Mouse (Mus musculus) midbrain, postnatal 0 days (tissue): ENCODE measurements at regions not wholly inside any gene's neighbourhood (a gene's known extent, or its start where the extent isn't known, plus 50 kb on each side); places are given as distances from the start of the nearest gene placed in this dataset.

Experiments
- ATAC-seq: fragments of 200-750 bp; cut with Nextera tagmentation; 2 replicates; pipeline ENCODE4 v1.8.0; 2017; ENCODE audit warnings: moderate number of reproducible peaks, mild to moderate bottlenecking, moderate TSS enrichment, moderate library complexity; ENCODE audit not compliant: low FRiP score
- DNase-seq: peaks from one replicate; pipeline ENCODE4 v3.0.0-alpha.2; 2015; ENCODE audit warnings: low spot score
- H3K27ac ChIP-seq: fragments of 300-500 bp; sonication (generic); 2 replicates; pipeline ENCODE4 v1.5.1; 2014; ENCODE audit warnings: low read depth, mild to moderate bottlenecking, low read length, mixed read lengths
- H3K27me3 ChIP-seq: fragments of 300-500 bp; sonication (generic); 2 replicates; pipeline ENCODE4 v1.6.1; 2014; ENCODE audit warnings: low read length, control low read depth, mixed read lengths; ENCODE audit not compliant: insufficient read depth
- H3K36me3 ChIP-seq: fragments of 300-500 bp; sonication (generic); 2 replicates; pipeline ENCODE4 v1.6.1; 2014; ENCODE audit warnings: low read length, control low read depth, mixed read lengths; ENCODE audit not compliant: insufficient read depth
- H3K4me1 ChIP-seq: fragments of 300-500 bp; sonication (generic); 2 replicates; pipeline ENCODE4 v1.6.1; 2014; ENCODE audit warnings: mild to moderate bottlenecking, control low read depth, antibody characterized with exemption, low read length, mixed read lengths; ENCODE audit not compliant: insufficient read depth
- H3K4me2 ChIP-seq: fragments of 300-500 bp; sonication (generic); 2 replicates; pipeline ENCODE4 v1.6.1; 2014; ENCODE audit warnings: low read depth, mild to moderate bottlenecking, low read length, mixed read lengths; ENCODE audit not compliant: poor library complexity, severe bottlenecking
- H3K4me3 ChIP-seq: fragments of 300-500 bp; sonication (generic); 2 replicates; pipeline ENCODE4 v1.5.1; 2014; ENCODE audit warnings: low read depth, mild to moderate bottlenecking, low read length, moderate library complexity
- H3K9ac ChIP-seq: fragments of 300-500 bp; sonication (generic); replicated peaks from 2 replicates; pipeline ENCODE4 v1.6.1; 2014; ENCODE audit warnings: mild to moderate bottlenecking, low read length, moderate library complexity, mixed read lengths; ENCODE audit not compliant: poor library complexity, severe bottlenecking
- H3K9me3 ChIP-seq: fragments of 300-500 bp; sonication (generic); 2 replicates; pipeline ENCODE4 v1.6.1; 2016; ENCODE audit warnings: low read length, control low read depth
- CTCF ChIP-seq: IDR thresholded peaks from 2 replicates; pipeline ENCODE4 v1.5.1; 2016; ENCODE audit warnings: antibody characterized with exemption, mild to moderate bottlenecking
- whole genome bisulfite sequencing: fragments of 180-500 bp; shearing (Covaris S2); extraction: QIAGEN DNeasy Blood & Tissue Kit; methylation state at CpG from one replicate; pipeline ENCODE4 v1.1.7; 2014; 5-methylcytosine and 5-hydroxymethylcytosine counted together

DNA sequence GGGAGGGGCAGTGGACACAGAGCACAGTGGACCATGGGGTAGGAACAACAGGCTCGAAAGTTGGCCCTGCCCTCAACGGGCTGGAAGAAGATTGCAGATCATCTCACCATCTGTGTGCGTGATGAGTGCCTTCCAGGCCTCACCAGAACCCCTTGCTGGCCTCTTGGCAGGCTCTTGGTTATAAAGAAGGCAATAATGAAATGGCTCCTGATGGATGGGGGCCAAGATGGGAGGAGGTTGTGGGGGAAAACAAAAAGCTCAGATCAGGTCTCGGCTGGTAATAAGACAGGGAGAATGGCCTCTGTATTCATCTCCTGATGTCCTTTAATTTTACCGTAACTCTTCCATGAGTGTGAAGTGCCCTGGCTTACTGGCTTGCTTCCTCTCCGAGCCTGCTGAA, 189.1 kb downstream of the Dyrk2 start:
- no peak overlapping the region for H3K9ac ChIP-seq
- no peak overlapping the region for H3K4me2 ChIP-seq
- no peak for TF ChIP-seq CTCF
- no peaks in the 10 kb centered on the region for H3K9me3 ChIP-seq
- ATAC-seq (no peak; the same call in 1 of the 2 replicates), DNase-seq (no peak)
- no peaks in the 10 kb centered on the region for H3K27me3 ChIP-seq
- H3K4me3 ChIP-seq: no peak overlapping the region
- no peaks in the 10 kb centered on the region for H3K36me3 ChIP-seq
- no peak overlapping the region for H3K27ac ChIP-seq
- WGBS: 84% methylated on average over 6 of the region's 6 CpGs
- H3K4me1 ChIP-seq: no peaks in the 10 kb centered on the region

DNA sequence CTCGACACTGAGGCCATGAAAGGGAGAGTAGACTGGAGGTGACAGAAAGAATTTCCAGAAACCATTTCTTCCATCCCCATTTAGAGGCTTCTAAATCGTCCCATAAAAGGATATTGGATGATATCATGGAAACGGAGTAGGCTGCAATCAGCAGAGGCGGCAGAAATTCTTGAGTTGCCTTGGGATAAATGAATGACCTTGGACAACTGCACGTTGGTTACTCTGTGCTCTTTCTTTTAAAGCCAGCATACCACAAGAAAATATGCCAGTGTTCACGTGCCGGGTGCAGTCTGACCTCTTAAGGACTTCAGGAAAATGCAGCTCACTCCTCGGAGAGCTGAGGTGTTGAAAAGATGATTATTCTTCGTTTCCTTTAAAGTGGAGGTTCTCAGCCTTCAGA, 186.7 kb downstream of the Dyrk2 start:
- Histone ChIP-seq H3K36me3 (no peaks in the 10 kb centered on the region), H3K27ac (no peak overlapping the region), H3K9ac (no peak overlapping the region), H3K4me2 (no peak overlapping the region), H3K27me3 (no peaks in the 10 kb centered on the region), H3K4me1 (no peaks in the 10 kb centered on the region), H3K4me3 (no peak overlapping the region), H3K9me3 (no peaks in the 10 kb centered on the region)
- ATAC-seq: no peak
- DNase-seq: no peak
- no peak for TF ChIP-seq CTCF
- WGBS: 83% methylated on average over 9 of the region's 9 CpGs

DNA sequence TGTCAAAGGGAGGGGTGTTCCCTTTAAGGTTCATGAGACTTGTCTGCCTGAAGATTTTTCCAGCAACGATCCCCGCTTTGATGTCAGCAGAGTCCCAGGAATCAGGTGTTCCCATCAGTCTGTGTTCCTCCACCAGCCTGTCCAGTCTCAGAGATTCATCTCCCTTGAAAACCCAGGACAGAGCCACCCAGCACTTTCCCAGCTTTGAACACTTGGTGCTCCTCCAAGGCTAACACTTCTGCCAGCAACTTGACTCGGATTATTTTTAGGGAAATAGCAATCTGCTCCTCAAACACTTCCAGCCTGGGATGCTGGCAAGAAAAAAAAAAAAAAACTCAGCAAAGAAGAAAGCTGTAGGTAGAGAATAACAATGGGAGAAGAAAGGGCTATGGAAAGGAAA, 170.7 kb downstream of the Dyrk2 start:
- Histone ChIP-seq H3K4me2 (no peak overlapping the region), H3K36me3 (no peaks in the 10 kb centered on the region), H3K9me3 (no peaks in the 10 kb centered on the region), H3K9ac (no peak overlapping the region), H3K27me3 (no peaks in the 10 kb centered on the region), H3K4me3 (no peak overlapping the region), H3K4me1 (no peaks in the 10 kb centered on the region), H3K27ac (no peak overlapping the region)
- DNase-seq (no peak), ATAC-seq (no peak)
- WGBS: 80% methylated on average over 3 of the region's 3 CpGs
- TF ChIP-seq CTCF: no peak

DNA sequence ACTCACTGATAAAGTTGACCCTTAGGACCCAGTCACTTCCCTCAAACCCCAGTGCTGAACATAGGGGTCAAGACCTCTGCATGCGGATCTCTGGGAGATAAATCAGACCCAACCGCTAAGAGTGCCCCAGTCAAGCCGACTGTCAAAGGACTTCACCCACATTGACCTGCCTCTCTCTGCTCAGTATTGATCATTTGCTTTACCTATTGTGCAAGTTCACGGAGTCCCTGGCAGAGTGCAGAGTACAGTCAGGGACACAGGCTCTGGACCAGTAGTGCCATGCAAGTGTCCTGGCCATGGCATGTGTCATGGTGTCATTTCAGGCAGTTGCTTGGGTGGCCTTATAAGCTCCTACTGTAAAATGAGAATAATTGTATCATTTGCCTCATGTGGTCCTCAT, 169.9 kb downstream of the Dyrk2 start:
- Histone ChIP-seq H3K4me2 (no peak overlapping the region), H3K9me3 (no peaks in the 10 kb centered on the region), H3K4me3 (no peak overlapping the region), H3K27me3 (no peaks in the 10 kb centered on the region), H3K4me1 (no peaks in the 10 kb centered on the region), H3K27ac (no peak overlapping the region), H3K36me3 (no peaks in the 10 kb centered on the region), H3K9ac (no peak overlapping the region)
- TF ChIP-seq CTCF: no peak
- DNase-seq (no peak), ATAC-seq (no peak)
- WGBS: 98% methylated on average over 4 of the region's 4 CpGs

DNA sequence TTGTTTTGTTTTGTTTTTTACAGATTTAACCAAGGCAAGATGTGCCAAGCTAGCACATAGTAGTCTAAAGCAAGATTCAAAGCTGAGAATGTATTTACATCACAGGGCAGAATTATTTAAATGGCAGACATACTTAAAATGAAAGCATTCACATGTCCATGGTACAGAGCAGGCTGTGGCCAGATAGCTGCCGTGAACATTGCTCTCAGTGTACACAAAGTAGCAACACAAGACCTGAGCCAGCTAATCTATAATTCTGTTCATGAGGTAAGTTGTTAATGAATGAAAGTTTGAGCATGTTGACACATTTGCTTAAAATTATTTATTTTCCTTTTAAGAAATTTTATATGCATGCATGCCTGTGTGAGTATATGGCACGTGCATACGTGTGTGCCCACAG, 164.0 kb downstream of the Dyrk2 start:
- H3K36me3 ChIP-seq: no peaks in the 10 kb centered on the region
- no peaks in the 10 kb centered on the region for H3K9me3 ChIP-seq
- H3K27me3 ChIP-seq: peaks cover 1% of the 10 kb centered on the region; the same call in 1 of the 2 replicates
- no peak for DNase-seq
- TF ChIP-seq CTCF: no peak
- no peaks in the 10 kb centered on the region for H3K4me1 ChIP-seq
- H3K4me3 ChIP-seq: no peak overlapping the region
- ATAC-seq: no peak
- no peak overlapping the region for H3K4me2 ChIP-seq
- H3K9ac ChIP-seq: no peak overlapping the region
- H3K27ac ChIP-seq: no peak overlapping the region
- WGBS: 88% methylated on average over 3 of the region's 3 CpGs

DNA sequence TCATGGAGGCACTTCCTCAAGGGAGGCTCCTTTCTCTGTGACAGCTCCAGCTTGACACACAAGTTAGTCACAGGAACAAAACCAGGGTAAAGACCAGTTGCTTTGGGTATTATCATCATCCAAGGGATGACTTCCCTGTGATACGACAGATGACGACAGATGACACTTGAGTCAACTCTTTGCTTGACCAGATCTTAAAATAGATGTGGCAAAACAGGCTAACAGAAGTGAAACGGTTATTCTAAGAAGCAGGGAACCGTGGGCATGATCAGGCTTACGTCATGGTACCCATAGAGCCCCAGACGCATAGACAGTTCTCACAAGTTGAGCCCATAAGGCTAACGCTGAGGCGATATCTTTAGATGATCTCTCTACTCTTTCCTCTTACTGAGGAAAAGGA, 160.3 kb downstream of the Dyrk2 start:
- no peaks in the 10 kb centered on the region for H3K9me3 ChIP-seq
- no peaks in the 10 kb centered on the region for H3K4me1 ChIP-seq
- ATAC-seq: no peak
- H3K4me2 ChIP-seq: no peak overlapping the region
- no peak for DNase-seq
- no peak overlapping the region for H3K9ac ChIP-seq
- H3K27me3 ChIP-seq: peaks cover 4% of the 10 kb centered on the region; the same call in 1 of the 2 replicates
- no peak for TF ChIP-seq CTCF
- WGBS: 96% methylated on average over 8 of the region's 8 CpGs
- H3K36me3 ChIP-seq: no peaks in the 10 kb centered on the region
- H3K4me3 ChIP-seq: no peak overlapping the region
- H3K27ac ChIP-seq: no peak overlapping the region
